ENCODE assay signal across 21 mouse cellular contexts in genomic region chr14:120338706-120339105, GRCm38 (mm10).
DNase-seq lines count a peak whose midpoint lies in the region; TF ChIP-seq lines count a peak whose summit lies in the region.
"Had no signal": no experiment of that assay in that cellular context is flagged by ENCODE, and none has a peak within 500 bp of the region (broad histone marks: within the 10 kb centered on the region; RNA-seq: fewer than 3 reads in every experiment).

No protein-coding gene starts in this region.

- TF ChIP-seq POLR2A in cerebellum, adult 2 months (IDR thresholded peaks at IDR 0.05; ENCODE audit: borderline replicate concordance, insufficient read depth, low read length) = no peak

- no peak for TF ChIP-seq CTCF in cerebellum, adult 2 months (IDR thresholded peaks at IDR 0.05; ENCODE audit: borderline replicate concordance, insufficient read depth, low read depth, low read length)
- TF ChIP-seq CTCF in left cerebral cortex, adult 2 months (IDR thresholded peaks at IDR 0.05) = no peak

- intact Hi-C loops in left cerebral cortex, adult 2 months (cut with DNase I) = no loop called here

- WGBS in cerebellum, adult 2 months = 91% methylated on average over 3 of the region's 3 CpGs

- 0 out of 2 replicates have a peak overlapping the region, but pooled peaks have one; percentile 19 for H3K27ac ChIP-seq in cerebellum, adult 2 months (ENCODE audit: insufficient read depth, low read length)
- H3K27ac ChIP-seq in left cerebral cortex, adult 2 months = 0 out of 2 replicates have a peak overlapping the region, but pooled peaks have one; percentile 40
- H3K27ac ChIP-seq in brown adipose tissue, adult 24 weeks (replicated peaks; ENCODE audit: low read depth, low read length) = peak overlapping the region; percentile 24
- H3K27ac ChIP-seq: forebrain, embryonic 15.5 days; hindbrain, embryonic 15.5 days; midbrain, embryonic 12.5 days had no signal

- no peak overlapping the region for H3K4me3 ChIP-seq in cerebellum, adult 2 months (replicated peaks; ENCODE audit: insufficient read depth, low read depth, low read length)
- H3K4me3 ChIP-seq in left cerebral cortex, adult 2 months = no peak overlapping the region
- no peak overlapping the region for H3K4me3 ChIP-seq in brown adipose tissue, adult 24 weeks (ENCODE audit: insufficient read depth, low read depth, low read length)
- H3K4me3 ChIP-seq: embryonic facial prominence, embryonic 15.5 days; forebrain, embryonic 15.5 days; hindbrain, embryonic 15.5 days; limb, embryonic 12.5 days; midbrain, embryonic 12.5 days had no signal

- H3K27me3 ChIP-seq in cerebellum, adult 2 months (ENCODE audit: control insufficient read depth, insufficient read depth, low read length) = no peaks in the 10 kb centered on the region
- H3K27me3 ChIP-seq: embryonic facial prominence, embryonic 15.5 days; forebrain, embryonic 15.5 days; hindbrain, embryonic 15.5 days; limb, embryonic 12.5 days; midbrain, embryonic 12.5 days had no signal

- peaks cover 25% of the 10 kb centered on the region for H3K4me1 ChIP-seq in cerebellum, adult 2 months (ENCODE audit: control insufficient read depth, insufficient read depth, low read length)
- peaks cover 44% of the 10 kb centered on the region for H3K4me1 ChIP-seq in brown adipose tissue, adult 24 weeks (ENCODE audit: control insufficient read depth, insufficient read depth, insufficient read length, low read length)

- DNase-seq in cerebellum, adult 2 months = no peak
- no peak for DNase-seq in cerebellum, adult 9-10 months
- DNase-seq in left cerebral cortex, adult 2 months (ENCODE audit: extremely low spot score in 1 of 2, low spot score in 2 of 2) = no peak
- no peak for DNase-seq in left cerebral cortex, adult 8-10 months (ENCODE audit: low spot score in 2 of 2)
- peak; percentile 70 for DNase-seq in skeletal muscle tissue, adult 2 months (ENCODE audit: low read depth, low spot score)
- DNase-seq in spleen, postnatal 14 days (ENCODE audit: low spot score in 2 of 2) = no peak
- no peak for DNase-seq in cerebellum, adult 9-11 months
- DNase-seq: adrenal gland, adult 8-10 months; cerebellum, adult 18-20 months; gastrocnemius, postnatal 10 days; heart, adult 18-20 months; kidney, adult 18-20 months; liver, postnatal 0 days; right cerebral cortex, postnatal 14 days; thymus, postnatal 14 days had no signal
